Mouse (Mus musculus): ENCODE measurements around the gene Zfp358.
A peak's percentile ranks its signal among the peaks of the same experiment; 100 is the strongest.

The Zfp358 gene

GRCm38 (mm10) chr8:3499751-3500150 is 6.8 kb downstream of the Zfp358 start:
- DNase-seq (ENCODE audit: low spot score in 2 of 2): no peak

- DNase-seq (ENCODE audit: low spot score in 2 of 2): peak; percentile 97 to 99
These were observed 7.5 kb downstream of the Zfp358 start, which contains the start of gene Mcoln1 for GRCm38 (mm10) chr8:3500235-3501090. TSS of gene Mcoln1 (plus strand) at chr8:3500457.

GRCm38 (mm10) chr8:3502217-3502616 is 9.3 kb downstream of the Zfp358 start:
- DNase-seq (ENCODE audit: low spot score in 2 of 2): peak; percentile 33 to 50

- DNase-seq (ENCODE audit: low spot score in 2 of 2): no peak
These were observed 15.2 kb downstream of the Zfp358 start for GRCm38 (mm10) chr8:3507979-3508754.

GRCm38 (mm10) chr8:3514681-3515247 is 21.8 kb downstream of the Zfp358 start:
- DNase-seq (ENCODE audit: low spot score in 2 of 2): no peak

- DNase-seq (ENCODE audit: low spot score in 2 of 2): peak; percentile 90 to 93
These were observed 22.3 kb downstream of the Zfp358 start, which contains the start of gene Pnpla6 for GRCm38 (mm10) chr8:3515260-3515671. TSS of gene Pnpla6 (plus strand) at chr8:3515384.

- peak; percentile 55 to 74 for DNase-seq (ENCODE audit: low spot score in 2 of 2)
These were observed 23.0 kb downstream of the Zfp358 start for GRCm38 (mm10) chr8:3515771-3516417.

- DNase-seq (ENCODE audit: low spot score in 2 of 2): peak; percentile 96 to 97
These were observed 23.6 kb downstream of the Zfp358 start for GRCm38 (mm10) chr8:3516450-3517116.

- DNase-seq (ENCODE audit: low spot score in 2 of 2): no peak
These were observed 24.2 kb downstream of the Zfp358 start for GRCm38 (mm10) chr8:3517117-3517495.

GRCm38 (mm10) chr8:3522007-3522697 is 29.2 kb downstream of the Zfp358 start:
- no peak for DNase-seq (ENCODE audit: low spot score in 2 of 2)

- DNase-seq (ENCODE audit: low spot score in 2 of 2): no peak
These were observed 37.9 kb downstream of the Zfp358 start for GRCm38 (mm10) chr8:3530816-3531215.

GRCm38 (mm10) chr8:3531936-3532335 is 39.0 kb downstream of the Zfp358 start:
- no peak for DNase-seq (ENCODE audit: low spot score in 2 of 2)

GRCm38 (mm10) chr8:3536053-3536841 is 43.3 kb downstream of the Zfp358 start:
- no peak for DNase-seq (ENCODE audit: low spot score in 2 of 2)

- no peak for DNase-seq (ENCODE audit: low spot score in 2 of 2)
These were observed 44.0 kb downstream of the Zfp358 start for GRCm38 (mm10) chr8:3536940-3537339.

- DNase-seq (ENCODE audit: low spot score in 2 of 2): no peak
These were observed 44.7 kb downstream of the Zfp358 start for GRCm38 (mm10) chr8:3537666-3538065.

- no peak for DNase-seq (ENCODE audit: low spot score in 2 of 2)
These were observed 46.2 kb downstream of the Zfp358 start for GRCm38 (mm10) chr8:3539146-3539545.

- no peak for DNase-seq (ENCODE audit: low spot score in 2 of 2)
These were observed 47.1 kb downstream of the Zfp358 start for GRCm38 (mm10) chr8:3540076-3540475.

- DNase-seq (ENCODE audit: low spot score in 2 of 2): no peak
These were observed 53.6 kb downstream of the Zfp358 start for GRCm38 (mm10) chr8:3546511-3546910.

Data from frontal cortex, postnatal 36 days (tissue).